Mouse (Mus musculus) thymus, adult 2 months (tissue): ENCODE measurements at regions not wholly inside any gene's neighbourhood (a gene's known extent, or its start where the extent isn't known, plus 50 kb on each side); places are given as distances from the start of the nearest gene placed in this dataset.

ENCODE experiments used
- DNase-seq: peaks from one replicate; pipeline ENCODE4 v3.0.0; 2021
- H3K27ac ChIP-seq: fragments of 200-500 bp; 2 replicates; pipeline ENCODE4 v1.5.1; 2012; ENCODE audit warnings: low read length, control low read depth; ENCODE audit not compliant: control insufficient read depth, insufficient read depth
- H3K27me3 ChIP-seq: fragments of 200-500 bp; 2 replicates; pipeline ENCODE4 v1.6.1; 2012; ENCODE audit warnings: mild to moderate bottlenecking, low read length, moderate library complexity, mixed read lengths; ENCODE audit not compliant: control insufficient read depth, insufficient read depth
- H3K36me3 ChIP-seq: fragments of 200-500 bp; 2 replicates; pipeline ENCODE4 v1.6.1; 2012; ENCODE audit warnings: mild to moderate bottlenecking, low read length, moderate library complexity; ENCODE audit not compliant: control insufficient read depth, insufficient read depth
- H3K4me1 ChIP-seq: fragments of 200-500 bp; replicated peaks from 2 replicates; pipeline ENCODE4 v1.6.1; 2012; ENCODE audit warnings: low read length; ENCODE audit not compliant: control insufficient read depth, insufficient read depth
- H3K4me3 ChIP-seq: fragments of 200-500 bp; 2 replicates; pipeline ENCODE4 v1.5.1; 2012; ENCODE audit warnings: mild to moderate bottlenecking, low read length, control low read depth, moderate library complexity; ENCODE audit not compliant: control insufficient read depth, insufficient read depth
- CTCF ChIP-seq: fragments of 200-500 bp; IDR thresholded peaks from 2 replicates; pipeline ENCODE4 v1.5.1; 2012; ENCODE audit warnings: mild to moderate bottlenecking, control low read depth, low read length, moderate library complexity, borderline replicate concordance; ENCODE audit not compliant: control insufficient read depth, poor library complexity, insufficient read depth; ENCODE audit errors: extremely low read depth
- POLR2A ChIP-seq: fragments of 200-500 bp; IDR thresholded peaks from 2 replicates; pipeline ENCODE4 v1.6.1; 2012; ENCODE audit warnings: mild to moderate bottlenecking, low read length, control low read depth, moderate library complexity; ENCODE audit not compliant: control insufficient read depth, poor library complexity, insufficient read depth; ENCODE audit errors: extremely low read depth
- WGBS: fragments of 180-500 bp; shearing (Covaris S2); methylation state at CpG from one replicate; pipeline ENCODE4 v1.1.7; 2018; 5-methylcytosine and 5-hydroxymethylcytosine counted together

- TF ChIP-seq CTCF, result no peak
- TF ChIP-seq POLR2A, result no peak
These were observed 76.7 kb upstream of the Arntl start for GRCm38 (mm10) chr7:113130552-113130951.

GRCm38 (mm10) chr7:113131945-113132538 lies 75.2 kb upstream of the Arntl start:
- no peaks in the 10 kb centered on the region for H3K27me3 ChIP-seq
- no peaks in the 10 kb centered on the region for H3K4me1 ChIP-seq
- TF ChIP-seq POLR2A, result no peak
- no peak overlapping the region for H3K4me3 ChIP-seq
- WGBS, result 4% methylated on average over 6 of the region's 6 CpGs
- H3K27ac ChIP-seq, result no peak overlapping the region
- peak; percentile 54 for DNase-seq
- no peaks in the 10 kb centered on the region for H3K36me3 ChIP-seq

More at GRCm38 (mm10) chr7:113130552-113130951, 76.7 kb upstream of the Arntl start:
- WGBS, result 81% methylated on average over 6 of the region's 6 CpGs
- DNase-seq, result no peak
- Histone ChIP-seq H3K27me3 (no peaks in the 10 kb centered on the region), H3K4me1 (no peaks in the 10 kb centered on the region), H3K4me3 (no peak overlapping the region), H3K36me3 (no peaks in the 10 kb centered on the region), H3K27ac (no peak overlapping the region)

DNA sequence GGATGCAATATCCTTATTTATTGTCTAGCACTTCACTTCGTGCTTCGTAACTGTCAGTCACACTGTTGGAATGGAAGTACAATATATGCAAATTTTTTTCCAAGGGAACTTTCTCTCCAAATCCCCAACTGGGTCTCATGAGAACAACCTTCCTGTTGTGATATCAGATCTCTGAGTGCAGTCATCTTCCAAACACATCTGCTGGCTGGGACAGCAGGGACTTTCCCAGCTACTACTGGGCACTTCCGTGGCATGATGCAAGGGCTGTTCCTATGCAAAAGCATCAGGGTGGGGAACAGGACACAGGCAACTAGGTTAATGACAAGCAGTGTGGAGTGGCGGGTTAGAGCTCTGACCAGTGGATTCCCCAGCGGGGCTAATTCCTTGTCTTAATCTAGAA lies 73.4 kb upstream of the Arntl start:
- no peaks in the 10 kb centered on the region for H3K4me1 ChIP-seq
- H3K27ac ChIP-seq, result no peak overlapping the region
- WGBS, result 81% methylated on average over 5 of the region's 5 CpGs
- no peaks in the 10 kb centered on the region for H3K36me3 ChIP-seq
- H3K4me3 ChIP-seq, result no peak overlapping the region
- no peaks in the 10 kb centered on the region for H3K27me3 ChIP-seq
- no peak for DNase-seq
- TF ChIP-seq CTCF (no peak), POLR2A (no peak)

- WGBS, result 83% methylated on average over 10 of the region's 10 CpGs
- DNase-seq, result no peak
- Histone ChIP-seq H3K27ac (no peak overlapping the region), H3K27me3 (no peaks in the 10 kb centered on the region), H3K36me3 (no peaks in the 10 kb centered on the region), H3K4me3 (no peak overlapping the region), H3K4me1 (no peaks in the 10 kb centered on the region)
- no peak for TF ChIP-seq POLR2A
- no peak for TF ChIP-seq CTCF
These were observed 67.2 kb upstream of the Arntl start for GRCm38 (mm10) chr7:113140011-113140438.

DNA sequence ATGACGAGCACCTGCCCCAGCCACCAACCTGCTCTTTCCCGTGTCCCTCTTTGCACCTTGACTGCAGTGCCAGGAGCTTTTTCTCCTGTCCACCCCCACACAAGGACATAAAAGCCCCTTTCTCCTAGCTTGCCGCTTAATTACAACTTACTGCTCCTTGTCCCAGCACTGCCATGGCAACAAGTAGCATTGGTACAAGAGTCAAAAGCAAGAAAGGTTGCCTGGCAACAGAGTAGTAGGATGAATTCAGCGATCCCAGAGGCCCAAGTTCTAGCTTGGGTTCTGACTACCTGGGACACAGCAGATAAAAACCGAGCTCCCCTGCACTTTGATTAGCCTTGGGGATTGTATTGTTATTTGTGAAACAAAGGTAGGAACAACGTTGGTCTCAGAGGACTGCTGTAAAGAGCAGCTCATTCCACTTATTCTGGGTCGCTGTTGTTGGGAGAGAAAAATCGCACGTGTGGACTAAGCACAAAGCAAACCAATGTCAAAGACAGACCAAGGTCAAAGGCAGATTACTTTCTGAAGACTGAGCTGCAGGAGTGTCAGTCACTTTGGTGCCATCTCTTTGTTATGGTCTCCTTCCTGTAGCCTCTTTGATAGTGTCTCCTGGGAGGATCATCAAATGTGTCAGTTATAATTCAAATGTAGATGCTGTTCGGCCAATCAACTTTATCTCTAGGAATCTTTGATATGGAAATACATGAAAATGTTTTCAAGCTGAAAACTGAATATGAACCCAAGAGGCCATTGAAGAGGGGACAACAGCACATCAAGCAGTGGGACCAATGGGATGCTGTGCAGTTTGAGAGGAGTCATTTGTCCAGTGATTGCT lies 65.2 kb upstream of the Arntl start:
- H3K27ac ChIP-seq, result no peak overlapping the region
- H3K4me1 ChIP-seq, result peaks cover 5% of the 10 kb centered on the region
- TF ChIP-seq POLR2A (no peak), CTCF (no peak)
- no peaks in the 10 kb centered on the region for H3K27me3 ChIP-seq
- WGBS, result 61% methylated on average over 10 of the region's 10 CpGs
- no peaks in the 10 kb centered on the region for H3K36me3 ChIP-seq
- DNase-seq, result no peak
- H3K4me3 ChIP-seq, result no peak overlapping the region

DNA sequence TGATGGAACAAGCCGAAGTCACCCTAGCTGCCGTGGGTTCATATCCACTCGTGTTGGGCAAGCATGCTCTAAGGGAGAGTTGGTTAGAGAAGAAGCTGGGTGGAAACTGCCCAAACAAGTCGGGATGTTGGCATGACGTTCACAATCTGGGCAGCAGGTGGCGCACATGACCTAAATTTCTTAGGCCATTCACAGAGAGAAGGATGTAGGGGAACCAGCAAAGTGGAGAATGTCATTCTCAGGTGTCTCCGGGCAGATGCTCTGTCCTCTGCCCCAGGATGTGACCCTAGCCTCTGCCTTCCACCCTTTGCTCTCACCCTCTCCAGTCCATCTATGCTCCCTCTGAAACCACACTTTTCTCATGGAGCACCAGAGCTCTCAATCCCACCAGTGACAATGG lies 63.7 kb upstream of the Arntl start:
- Histone ChIP-seq H3K4me3 (no peak overlapping the region), H3K27me3 (no peaks in the 10 kb centered on the region), H3K36me3 (no peaks in the 10 kb centered on the region), H3K4me1 (peaks cover 5% of the 10 kb centered on the region), H3K27ac (no peak overlapping the region)
- peak; percentile 84 for DNase-seq
- 9% methylated on average over 7 of the region's 7 CpGs for WGBS
- TF ChIP-seq POLR2A (no peak), CTCF (peak; percentile 36; the same call in 1 of the 2 replicates)
